In genomic region chr12:35182675-35183074, GRCm38 (mm10) we compare ENCODE assay signal across 9 mouse cellular contexts.
DNase-seq lines count a peak whose midpoint lies in the region; ATAC-seq lines count a peak whose summit lies in the region.
"Had no signal": no experiment of that assay in that cellular context is flagged by ENCODE, and none has a peak within 500 bp of the region (broad histone marks: within the 10 kb centered on the region; RNA-seq: fewer than 3 reads in every experiment).

No protein-coding gene starts in this region.

- no peaks in the 10 kb centered on the region for H3K9me3 ChIP-seq in forebrain, embryonic 15.5 days
- H3K9me3 ChIP-seq in hindbrain, embryonic 11.5 days (ENCODE audit: control insufficient read depth, low read length): no peaks in the 10 kb centered on the region

- H3K27ac ChIP-seq in forebrain, embryonic 15.5 days (replicated peaks): no peak overlapping the region
- no peak overlapping the region for H3K27ac ChIP-seq in hindbrain, embryonic 11.5 days (ENCODE audit: low read depth, low read length)
- H3K27ac ChIP-seq: macrophage had no signal

- DNase-seq in MN1 (ENCODE audit: low spot score): peak; percentile 87
- peak; percentile 68 for DNase-seq in cerebellum, adult 11 months
- DNase-seq in hindbrain, embryonic 11.5 days (ENCODE audit: low spot score): peak; percentile 93
- DNase-seq in layer of hippocampus, adult 8-10 months (ENCODE audit: low spot score in 2 of 2): peak; percentile 40 to 87
- DNase-seq in lung, postnatal 10 days: peak; percentile 88
- DNase-seq in retina, adult 2 months (ENCODE audit: low read depth, low spot score): peak; percentile 58
- DNase-seq in thymus, postnatal 14 days: peak; percentile 84

- no peaks in the 10 kb centered on the region for H3K36me3 ChIP-seq in forebrain, embryonic 15.5 days
- no peaks in the 10 kb centered on the region for H3K36me3 ChIP-seq in hindbrain, embryonic 11.5 days (ENCODE audit: control insufficient read depth, insufficient read depth, low read length)

- WGBS in forebrain, embryonic 15.5 days: 13% methylated on average over 3 of the region's 3 CpGs
- WGBS in hindbrain, embryonic 11.5 days: 17% methylated on average over 3 of the region's 3 CpGs

- H3K27me3 ChIP-seq in forebrain, embryonic 15.5 days: no peaks in the 10 kb centered on the region
- no peaks in the 10 kb centered on the region for H3K27me3 ChIP-seq in hindbrain, embryonic 11.5 days (ENCODE audit: control insufficient read depth, insufficient read depth, low read length)

- no peak overlapping the region for H3K4me2 ChIP-seq in forebrain, embryonic 15.5 days (replicated peaks)
- H3K4me2 ChIP-seq in hindbrain, embryonic 11.5 days (replicated peaks; ENCODE audit: low read depth, low read length): no peak overlapping the region

- ATAC-seq in forebrain, embryonic 15.5 days (replicated peaks): peak; percentile 94
- ATAC-seq in hindbrain, embryonic 11.5 days (ENCODE audit: low FRiP score): peak; percentile 76; the same call in 1 of the 2 replicates

- no peaks in the 10 kb centered on the region for H3K4me1 ChIP-seq in forebrain, embryonic 15.5 days
- no peaks in the 10 kb centered on the region for H3K4me1 ChIP-seq in hindbrain, embryonic 11.5 days (replicated peaks; ENCODE audit: control insufficient read depth, insufficient read depth, low read length)

- no peak overlapping the region for H3K4me3 ChIP-seq in forebrain, embryonic 15.5 days
- H3K4me3 ChIP-seq in hindbrain, embryonic 11.5 days (ENCODE audit: low read depth, low read length): no peak overlapping the region

- H3K9ac ChIP-seq in forebrain, embryonic 15.5 days (replicated peaks): no peak overlapping the region
- H3K9ac ChIP-seq in hindbrain, embryonic 11.5 days (ENCODE audit: low read depth, low read length): no peak overlapping the region
